Mouse (Mus musculus): ENCODE data around the gene Sostdc1. TPM values are rescaled to one million over a fixed set of nuclear protein-coding genes. Genes with fewer than 3 reads are reported as not detected.

The Sostdc1 gene
- polyA plus RNA-seq (2015; fragmentation: Nextera tagmentation; extraction: Ambion mirVana): 180 and 202 TPM in 2 replicates

- Histone ChIP-seq H3K4me3 (peak within 1 kb of the TSS; percentile 54), H3K27ac (peak within 1 kb of the TSS; percentile 91)
- WGBS: 3% methylated on average over 7 of the region's 7 CpGs
Observed at GRCm38 (mm10) chr12:36313916-36314315, at the start of gene Sostdc1. Sostdc1 (plus strand) TSS chr12:36314139.

GRCm38 (mm10) chr12:36267670-36268246, 46.2 kb upstream of the Sostdc1 start:
- no peaks in the 10 kb centered on the region for H3K36me3 ChIP-seq
- WGBS: 81% methylated on average over 8 of the region's 8 CpGs
- ATAC-seq (ENCODE audit: insufficient number of reproducible peaks, insufficient read depth, low FRiP score, low TSS enrichment, low read depth): no peak
- no peaks in the 10 kb centered on the region for H3K4me1 ChIP-seq
- H3K4me2 ChIP-seq: no peak overlapping the region
- H3K27me3 ChIP-seq: no peaks in the 10 kb centered on the region
- H3K27ac ChIP-seq: no peak overlapping the region
- H3K9me3 ChIP-seq: 0 out of 2 replicates have a peak, but pooled peaks cover 2% of the 10 kb centered on the region
- no peak overlapping the region for H3K9ac ChIP-seq
- no peak overlapping the region for H3K4me3 ChIP-seq

More at GRCm38 (mm10) chr12:36313916-36314315, at the start of gene Sostdc1:
- no peaks in the 10 kb centered on the region for H3K27me3 ChIP-seq
- H3K36me3 ChIP-seq: no peaks in the 10 kb centered on the region
- H3K4me2 ChIP-seq: peak within 1 kb of the TSS; percentile 85
- peak; percentile 60 for ATAC-seq (ENCODE audit: insufficient number of reproducible peaks, insufficient read depth, low FRiP score, low TSS enrichment, low read depth)
- peak within 1 kb of the TSS; percentile 72 for H3K9ac ChIP-seq
- no peaks in the 10 kb centered on the region for H3K9me3 ChIP-seq
- H3K4me1 ChIP-seq: peaks cover 19% of the 10 kb centered on the region

GRCm38 (mm10) chr12:36274823-36275222, 39.1 kb upstream of the Sostdc1 start:
- H3K4me2 ChIP-seq: no peak overlapping the region
- 41% methylated on average over 3 of the region's 3 CpGs for WGBS
- H3K9me3 ChIP-seq: 0 out of 2 replicates have a peak, but pooled peaks cover 2% of the 10 kb centered on the region
- peak overlapping the region; percentile 44; the same call in 1 of the 2 replicates for H3K27ac ChIP-seq
- H3K4me3 ChIP-seq: no peak overlapping the region
- H3K36me3 ChIP-seq: no peaks in the 10 kb centered on the region
- ATAC-seq (ENCODE audit: insufficient number of reproducible peaks, insufficient read depth, low FRiP score, low TSS enrichment, low read depth): no peak; the same call in 1 of the 2 replicates
- no peak overlapping the region for H3K9ac ChIP-seq
- peaks cover 13% of the 10 kb centered on the region for H3K4me1 ChIP-seq
- H3K27me3 ChIP-seq: no peaks in the 10 kb centered on the region

GRCm38 (mm10) chr12:36289634-36290033, 24.3 kb upstream of the Sostdc1 start:
- no peak overlapping the region for H3K4me2 ChIP-seq
- H3K27me3 ChIP-seq: no peaks in the 10 kb centered on the region
- H3K27ac ChIP-seq: no peak overlapping the region
- ATAC-seq (ENCODE audit: insufficient number of reproducible peaks, insufficient read depth, low FRiP score, low TSS enrichment, low read depth): no peak
- WGBS: 84% methylated on average over 8 of the region's 8 CpGs
- H3K9ac ChIP-seq: no peak overlapping the region
- H3K4me3 ChIP-seq: no peak overlapping the region
- no peaks in the 10 kb centered on the region for H3K9me3 ChIP-seq
- no peaks in the 10 kb centered on the region for H3K4me1 ChIP-seq
- no peaks in the 10 kb centered on the region for H3K36me3 ChIP-seq

GRCm38 (mm10) chr12:36290465-36290864, 23.5 kb upstream of the Sostdc1 start:
- no peak for ATAC-seq (ENCODE audit: insufficient number of reproducible peaks, insufficient read depth, low FRiP score, low TSS enrichment, low read depth)
- WGBS: 74% methylated on average over 4 of the region's 4 CpGs
- Histone ChIP-seq H3K27me3 (no peaks in the 10 kb centered on the region), H3K27ac (no peak overlapping the region), H3K4me2 (no peak overlapping the region), H3K9ac (no peak overlapping the region), H3K4me1 (no peaks in the 10 kb centered on the region), H3K36me3 (no peaks in the 10 kb centered on the region), H3K4me3 (no peak overlapping the region), H3K9me3 (no peaks in the 10 kb centered on the region)

GRCm38 (mm10) chr12:36291346-36291745, 22.6 kb upstream of the Sostdc1 start:
- ATAC-seq (ENCODE audit: insufficient number of reproducible peaks, insufficient read depth, low FRiP score, low TSS enrichment, low read depth): no peak
- H3K4me2 ChIP-seq: no peak overlapping the region
- no peak overlapping the region for H3K27ac ChIP-seq
- no peaks in the 10 kb centered on the region for H3K4me1 ChIP-seq
- 63% methylated on average over 6 of the region's 6 CpGs for WGBS
- no peak overlapping the region for H3K9ac ChIP-seq
- H3K36me3 ChIP-seq: no peaks in the 10 kb centered on the region
- H3K9me3 ChIP-seq: no peaks in the 10 kb centered on the region
- H3K27me3 ChIP-seq: no peaks in the 10 kb centered on the region
- no peak overlapping the region for H3K4me3 ChIP-seq

- ATAC-seq (ENCODE audit: insufficient number of reproducible peaks, insufficient read depth, low FRiP score, low TSS enrichment, low read depth): no peak
- WGBS: 83% methylated on average over 12 of the region's 12 CpGs
- no peak overlapping the region for H3K4me2 ChIP-seq
- H3K36me3 ChIP-seq: no peaks in the 10 kb centered on the region
- H3K27ac ChIP-seq: no peak overlapping the region
- H3K4me1 ChIP-seq: no peaks in the 10 kb centered on the region
- H3K9ac ChIP-seq: no peak overlapping the region
- H3K4me3 ChIP-seq: no peak overlapping the region
- H3K27me3 ChIP-seq: no peaks in the 10 kb centered on the region
- no peaks in the 10 kb centered on the region for H3K9me3 ChIP-seq
Observed at GRCm38 (mm10) chr12:36302326-36302725, 11.6 kb upstream of the Sostdc1 start.

- no peaks in the 10 kb centered on the region for H3K9me3 ChIP-seq
- H3K36me3 ChIP-seq: no peaks in the 10 kb centered on the region
- no peak overlapping the region for H3K27ac ChIP-seq
- no peaks in the 10 kb centered on the region for H3K4me1 ChIP-seq
- no peak overlapping the region for H3K9ac ChIP-seq
- H3K27me3 ChIP-seq: no peaks in the 10 kb centered on the region
- ATAC-seq (ENCODE audit: insufficient number of reproducible peaks, insufficient read depth, low FRiP score, low TSS enrichment, low read depth): no peak
- no peak overlapping the region for H3K4me2 ChIP-seq
- 83% methylated on average over 8 of the region's 8 CpGs for WGBS
- no peak overlapping the region for H3K4me3 ChIP-seq
Observed at GRCm38 (mm10) chr12:36302905-36303642, 10.9 kb upstream of the Sostdc1 start.

- Histone ChIP-seq H3K4me3 (no peak overlapping the region), H3K4me2 (no peak overlapping the region), H3K9me3 (no peaks in the 10 kb centered on the region), H3K27me3 (no peaks in the 10 kb centered on the region), H3K27ac (no peak overlapping the region), H3K4me1 (peaks cover 6% of the 10 kb centered on the region), H3K9ac (no peak overlapping the region), H3K36me3 (no peaks in the 10 kb centered on the region)
- ATAC-seq (ENCODE audit: insufficient number of reproducible peaks, insufficient read depth, low FRiP score, low TSS enrichment, low read depth): no peak
- 75% methylated on average over 6 of the region's 6 CpGs for WGBS
Observed at GRCm38 (mm10) chr12:36308737-36309420, 5.1 kb upstream of the Sostdc1 start.

- Histone ChIP-seq H3K27ac (no peak overlapping the region), H3K36me3 (no peaks in the 10 kb centered on the region), H3K27me3 (no peaks in the 10 kb centered on the region), H3K9ac (no peak overlapping the region; the same call in 1 of the 2 replicates), H3K4me3 (no peak overlapping the region), H3K9me3 (no peaks in the 10 kb centered on the region), H3K4me1 (peaks cover 19% of the 10 kb centered on the region), H3K4me2 (peak overlapping the region; percentile 85)
- ATAC-seq (ENCODE audit: insufficient number of reproducible peaks, insufficient read depth, low FRiP score, low TSS enrichment, low read depth): no peak
- 17% methylated on average over 2 of the region's 2 CpGs for WGBS
Observed at GRCm38 (mm10) chr12:36313015-36313414, 924 bp upstream of the Sostdc1 start.

GRCm38 (mm10) chr12:36314446-36314845, 507 bp downstream of the Sostdc1 start:
- peak overlapping the region; percentile 91 for H3K27ac ChIP-seq
- H3K4me2 ChIP-seq: peak overlapping the region; percentile 85
- ATAC-seq (ENCODE audit: insufficient number of reproducible peaks, insufficient read depth, low FRiP score, low TSS enrichment, low read depth): no peak
- H3K4me3 ChIP-seq: peak overlapping the region; percentile 54
- WGBS: 11% methylated on average over 7 of the region's 7 CpGs
- H3K9ac ChIP-seq: peak overlapping the region; percentile 72
- no peaks in the 10 kb centered on the region for H3K36me3 ChIP-seq
- H3K4me1 ChIP-seq: peaks cover 19% of the 10 kb centered on the region
- no peaks in the 10 kb centered on the region for H3K27me3 ChIP-seq
- H3K9me3 ChIP-seq: no peaks in the 10 kb centered on the region
